Mouse (Mus musculus) mature B cell (primary cell): ENCODE measurements around the gene Theg.

Source experiments
- in situ Hi-C: fragments of 300-500 bp; cut with MboI; formaldehyde crosslinking; loops from 2 replicates; pipeline ENCODE4 v1.14.3; 2019

The Theg gene

GRCm38 (mm10) chr10:79594872-79595589, 7.9 kb upstream of the Theg start:
- in situ Hi-C loops = no loop called here

- in situ Hi-C loops = no loop called here
These were observed 7.0 kb upstream of the Theg start for GRCm38 (mm10) chr10:79594111-79594510.

GRCm38 (mm10) chr10:79590702-79591101, 3.6 kb upstream of the Theg start:
- in situ Hi-C loops = no loop called here

GRCm38 (mm10) chr10:79587752-79588126, 608 bp upstream of the Theg start:
- in situ Hi-C loops = no loop called here

- in situ Hi-C loops = no loop called here
These were observed 888 bp downstream of the Theg start for GRCm38 (mm10) chr10:79586243-79586642.

- in situ Hi-C loops = no loop called here
These were observed 1.4 kb downstream of the Theg start for GRCm38 (mm10) chr10:79585723-79586122.

- in situ Hi-C loops = no loop called here
These were observed 2.0 kb downstream of the Theg start for GRCm38 (mm10) chr10:79585136-79585535.

GRCm38 (mm10) chr10:79584426-79584825, 2.7 kb downstream of the Theg start:
- in situ Hi-C loops = no loop called here

GRCm38 (mm10) chr10:79584021-79584420, 3.1 kb downstream of the Theg start:
- in situ Hi-C loops = no loop called here

- in situ Hi-C loops = no loop called here
These were observed 5.6 kb downstream of the Theg start for GRCm38 (mm10) chr10:79581501-79581900.

- in situ Hi-C loops = no loop called here
These were observed 6.3 kb downstream of the Theg start for GRCm38 (mm10) chr10:79580811-79581210.

- in situ Hi-C loops = no loop called here
These were observed 6.8 kb downstream of the Theg start for GRCm38 (mm10) chr10:79580356-79580755.

GRCm38 (mm10) chr10:79579781-79580180, 7.3 kb downstream of the Theg start:
- in situ Hi-C loops = no loop called here

GRCm38 (mm10) chr10:79578891-79579290, 8.2 kb downstream of the Theg start:
- in situ Hi-C loops = no loop called here

GRCm38 (mm10) chr10:79578276-79578675, 8.9 kb downstream of the Theg start:
- in situ Hi-C loops = no loop called here

GRCm38 (mm10) chr10:79577376-79577775, 9.8 kb downstream of the Theg start:
- in situ Hi-C loops = no loop called here

- in situ Hi-C loops = no loop called here
These were observed 11.4 kb downstream of the Theg start for GRCm38 (mm10) chr10:79575754-79576153.

- in situ Hi-C loops = no loop called here
These were observed 12.3 kb downstream of the Theg start for GRCm38 (mm10) chr10:79574796-79575195.

- in situ Hi-C loops = no loop called here
These were observed 12.8 kb downstream of the Theg start for GRCm38 (mm10) chr10:79574350-79574749.

GRCm38 (mm10) chr10:79573611-79574010, 13.5 kb downstream of the Theg start:
- in situ Hi-C loops = no loop called here

- in situ Hi-C loops = no loop called here
These were observed 15.8 kb downstream of the Theg start for GRCm38 (mm10) chr10:79571314-79571713.

GRCm38 (mm10) chr10:79569921-79570320, 17.2 kb downstream of the Theg start:
- in situ Hi-C loops = no loop called here

- in situ Hi-C loops = no loop called here
These were observed 27.4 kb downstream of the Theg start for GRCm38 (mm10) chr10:79559716-79560115.

- in situ Hi-C loops = no loop called here
These were observed 29.6 kb downstream of the Theg start for GRCm38 (mm10) chr10:79557496-79557895.
